Mouse (Mus musculus) erythroblast, embryonic 14.5 days (primary cell): ENCODE results near the gene Frat2.

Source experiments
- GATA1 ChIP-seq: IDR thresholded peaks from 2 replicates; pipeline ENCODE4 v1.6.1; 2012; ENCODE audit warnings: low read length, inconsistent platforms, mixed read lengths
- TAL1 ChIP-seq: IDR thresholded peaks from 3 replicates; pipeline ENCODE4 v1.6.1; 2012; ENCODE audit warnings: low read length, inconsistent platforms, mixed read lengths

GRCm38 (mm10) chr19:41857086-41857762 is 9.3 kb upstream of the Frat2 start:
- TF ChIP-seq GATA1, result no peak
- TF ChIP-seq TAL1, result no peak
